Mouse (Mus musculus): ENCODE measurements at regions not wholly inside any gene's neighbourhood (a gene's known extent, or its start where the extent isn't known, plus 50 kb on each side); places are given as distances from the start of the nearest gene placed in this dataset.

DNA sequence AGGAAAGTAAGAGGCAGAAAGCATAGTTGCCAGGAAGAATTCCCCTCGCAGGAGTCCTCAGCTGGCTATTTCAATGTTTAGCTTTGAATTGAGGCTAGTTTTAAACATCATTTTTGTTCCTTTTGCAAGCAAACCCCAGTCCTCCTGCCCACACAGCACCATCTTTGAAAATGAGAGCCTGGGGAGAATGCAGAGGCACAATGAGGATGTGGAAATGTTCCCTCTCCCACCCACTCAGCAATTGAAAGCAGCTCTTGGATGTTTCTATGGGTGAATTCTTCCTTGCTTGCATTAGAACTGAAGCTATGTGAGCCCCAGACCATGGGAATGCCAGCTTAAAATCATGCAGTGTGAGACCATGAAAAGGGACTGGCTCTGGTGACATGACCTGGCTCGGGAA, 109.3 kb upstream of the Dpp6 start:
- no peak for TF ChIP-seq POLR2A (IDR thresholded peaks at IDR 0.05; ENCODE audit: extremely low read depth, insufficient read depth, low read length)
- TF ChIP-seq CTCF (IDR thresholded peaks at IDR 0.05; ENCODE audit: extremely low read depth, insufficient read depth, low read length): no peak
